Mouse (Mus musculus) thymus, adult 2 months (tissue): ENCODE results near the gene Idh2.

Source experiments
- CTCF ChIP-seq: fragments of 200-500 bp; IDR thresholded peaks from 2 replicates; pipeline ENCODE4 v1.5.1; 2012; ENCODE audit warnings: mild to moderate bottlenecking, control low read depth, low read length, moderate library complexity, borderline replicate concordance; ENCODE audit not compliant: control insufficient read depth, poor library complexity, insufficient read depth; ENCODE audit errors: extremely low read depth
- POLR2A ChIP-seq: fragments of 200-500 bp; IDR thresholded peaks from 2 replicates; pipeline ENCODE4 v1.6.1; 2012; ENCODE audit warnings: mild to moderate bottlenecking, low read length, control low read depth, moderate library complexity; ENCODE audit not compliant: control insufficient read depth, poor library complexity, insufficient read depth; ENCODE audit errors: extremely low read depth

GRCm38 (mm10) chr7:80058405-80059063 lies 56.7 kb downstream of the Idh2 start:
- no peak for TF ChIP-seq CTCF
- no peak for TF ChIP-seq POLR2A
